Mouse (Mus musculus): ENCODE data around the gene Otub1. TPM values are rescaled to one million over a fixed set of nuclear protein-coding genes. Genes with fewer than 3 reads are reported as not detected.

The Otub1 gene
- total and polyA plus RNA-seq, 3 experiments, result 103 to 285 (median 194) TPM

DNA sequence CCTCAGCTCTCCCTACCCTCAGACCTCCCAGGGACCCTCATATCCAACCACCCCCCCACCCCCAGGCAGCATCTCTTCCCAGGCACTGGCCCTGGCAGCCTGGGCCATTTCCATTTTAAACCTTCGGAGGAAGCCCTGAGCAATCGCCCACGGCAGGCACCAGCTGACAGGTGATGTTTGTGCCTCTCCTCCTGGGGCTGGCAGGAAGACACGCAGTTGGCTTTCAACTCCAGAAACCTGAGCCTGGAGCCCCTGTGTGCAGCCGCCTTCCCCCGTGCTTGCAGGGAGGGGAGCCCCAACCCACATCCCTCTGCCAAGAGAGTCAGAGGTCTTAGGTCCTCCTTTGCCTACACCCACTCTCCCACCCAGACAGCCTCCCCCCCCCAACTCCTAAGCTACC lies 41.9 kb downstream of the Otub1 start:
- H3K9me3 ChIP-seq (replicated peaks; ENCODE audit: insufficient read depth, low read length), result no peaks in the 10 kb centered on the region
- H3K79me2 ChIP-seq (ENCODE audit: control insufficient read depth, insufficient read depth, low read length, poor library complexity), result no peaks in the 10 kb centered on the region
- H3K4me1 ChIP-seq (ENCODE audit: control insufficient read depth in 1 of 2, insufficient read depth in 2 of 2, low read length in 2 of 2), result no peaks in the 10 kb centered on the region
- no peak overlapping the region for H3K9ac ChIP-seq (ENCODE audit: control insufficient read depth, low read depth, low read length, poor library complexity, severe bottlenecking)
- no peaks in the 10 kb centered on the region for H3K36me3 ChIP-seq (ENCODE audit: control insufficient read depth in 1 of 2, insufficient read depth in 2 of 2, low read length in 2 of 2)
- H3K27me3 ChIP-seq (ENCODE audit: control insufficient read depth in 1 of 2, insufficient read depth in 2 of 2, low read length in 2 of 2), result no peaks in the 10 kb centered on the region
- TF ChIP-seq KAT2A (conservative IDR thresholded peaks at IDR 0.05; ENCODE audit: low read depth, low read length) (no peak), ZKSCAN1 (IDR thresholded peaks at IDR 0.05; ENCODE audit: low read depth, low read length) (no peak), MYC (IDR thresholded peaks at IDR 0.05; ENCODE audit: low read depth, low read length) (no peak), RAD21 (IDR thresholded peaks at IDR 0.05; ENCODE audit: low read depth, low read length) (no peak), MAZ (IDR thresholded peaks at IDR 0.05; ENCODE audit: low read depth, low read length) (no peak), GABPA (IDR thresholded peaks at IDR 0.05; ENCODE audit: low read depth, low read length) (no peak), MAX (IDR thresholded peaks at IDR 0.05; ENCODE audit: low read length) (no peak), CHD1 (IDR thresholded peaks at IDR 0.05; ENCODE audit: low read depth, low read length) (no peak), TAL1 (IDR thresholded peaks at IDR 0.05; ENCODE audit: low read length) (no peak), GATA1 (IDR thresholded peaks at IDR 0.05; ENCODE audit: low read depth, low read length) (no peak), POLR2AphosphoS2 (IDR thresholded peaks at IDR 0.05; ENCODE audit: low read length) (no peak), ETS1 (IDR thresholded peaks at IDR 0.05; ENCODE audit: low read depth, low read length) (no peak), USF1 (IDR thresholded peaks at IDR 0.05; ENCODE audit: low read depth, low read length) (no peak), CHD2 (IDR thresholded peaks at IDR 0.05; ENCODE audit: low read length) (no peak), NELFE (IDR thresholded peaks at IDR 0.05; ENCODE audit: low read depth, low read length) (no peak)
- DNase-seq (ENCODE audit: low read depth, low spot score), result no peak
- no peak overlapping the region for H3K4me3 ChIP-seq (ENCODE audit: control insufficient read depth in 1 of 2, insufficient read depth in 1 of 2, low read depth in 2 of 2, low read length in 2 of 2)
- no peak overlapping the region for H3K27ac ChIP-seq (ENCODE audit: control insufficient read depth, low read depth, low read length)

GRCm38 (mm10) chr19:7161064-7161463 lies 45.1 kb downstream of the Otub1 start:
- H3K9ac ChIP-seq (ENCODE audit: control insufficient read depth, low read depth, low read length, poor library complexity, severe bottlenecking), result no peak overlapping the region
- TF ChIP-seq ZKSCAN1 (IDR thresholded peaks at IDR 0.05; ENCODE audit: low read depth, low read length), result no peak
- no peak for TF ChIP-seq MAX (IDR thresholded peaks at IDR 0.05; ENCODE audit: low read length)
- no peak for TF ChIP-seq ETS1 (IDR thresholded peaks at IDR 0.05; ENCODE audit: low read depth, low read length)
- no peaks in the 10 kb centered on the region for H3K79me2 ChIP-seq (ENCODE audit: control insufficient read depth, insufficient read depth, low read length, poor library complexity)
- no peak for DNase-seq (ENCODE audit: low read depth, low spot score)
- no peaks in the 10 kb centered on the region for H3K36me3 ChIP-seq (ENCODE audit: control insufficient read depth in 1 of 2, insufficient read depth in 2 of 2, low read length in 2 of 2)
- no peaks in the 10 kb centered on the region for H3K9me3 ChIP-seq (replicated peaks; ENCODE audit: insufficient read depth, low read length)
- H3K27me3 ChIP-seq (ENCODE audit: control insufficient read depth in 1 of 2, insufficient read depth in 2 of 2, low read length in 2 of 2), result no peaks in the 10 kb centered on the region
- H3K4me3 ChIP-seq (ENCODE audit: control insufficient read depth in 1 of 2, insufficient read depth in 1 of 2, low read depth in 2 of 2, low read length in 2 of 2), result no peak overlapping the region
- H3K27ac ChIP-seq (ENCODE audit: control insufficient read depth, low read depth, low read length), result no peak overlapping the region
- H3K4me1 ChIP-seq (ENCODE audit: control insufficient read depth in 1 of 2, insufficient read depth in 2 of 2, low read length in 2 of 2), result no peaks in the 10 kb centered on the region
